Mouse (Mus musculus) cerebellum, adult 2 months (tissue): Measurements from ENCODE around the gene Scaf11.

Experiments used
- CTCF ChIP-seq: fragments of 200-500 bp; IDR thresholded peaks from 2 replicates; pipeline ENCODE4 v1.5.1; 2011; ENCODE audit warnings: low read depth, mild to moderate bottlenecking, control low read depth, low read length, moderate library complexity, borderline replicate concordance; ENCODE audit not compliant: insufficient read depth
- POLR2A ChIP-seq: fragments of 200-500 bp; IDR thresholded peaks from 2 replicates; pipeline ENCODE4 v1.6.1; 2011; ENCODE audit warnings: low read length, control low read depth, borderline replicate concordance; ENCODE audit not compliant: insufficient read depth

- TF ChIP-seq CTCF (no peak), POLR2A (no peak)
Measured at GRCm38 (mm10) chr15:96466362-96466903, 5.8 kb upstream of the Scaf11 start.
